Mouse (Mus musculus): ENCODE data around the gene Kbtbd13. TPM values are rescaled to one million over a fixed set of nuclear protein-coding genes. Genes with fewer than 3 reads are reported as not detected.

Kbtbd13 gene
- polyA plus RNA-seq, 1 experiment = not detected

DNA sequence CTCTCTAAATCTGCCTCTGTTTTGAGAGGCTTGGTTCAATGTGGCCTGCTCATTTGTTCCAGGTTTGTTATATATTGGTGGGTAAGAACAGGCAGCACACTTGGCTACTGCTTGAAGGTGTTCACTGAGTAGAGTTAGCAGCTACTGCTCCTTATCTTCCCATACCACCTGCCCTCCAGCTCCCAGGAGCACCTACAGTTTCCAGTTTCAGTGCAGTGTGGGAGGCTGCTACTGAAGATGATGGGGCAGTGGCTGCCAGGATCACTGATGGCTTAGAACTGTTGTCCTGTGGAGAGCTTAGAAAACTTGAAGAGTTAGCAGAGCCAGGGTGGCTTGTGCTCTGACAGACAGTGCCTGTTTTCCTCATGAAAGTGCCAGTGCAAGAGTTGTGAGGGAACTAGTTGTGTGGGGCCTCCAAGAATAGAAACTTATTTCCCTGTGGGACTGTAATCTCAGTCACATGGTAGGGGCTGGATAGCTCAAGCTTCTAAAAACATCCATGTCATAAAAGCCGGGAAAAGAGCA, 32.4 kb downstream of the Kbtbd13 start:
- H3K27ac ChIP-seq (ENCODE audit: insufficient read depth, low read depth, low read length) = peak overlapping the region; percentile 56
- no peak overlapping the region for H3K4me3 ChIP-seq (ENCODE audit: insufficient read depth, low read length)
- TF ChIP-seq POLR2A (IDR thresholded peaks at IDR 0.05; ENCODE audit: borderline replicate concordance, low read depth, low read length) = no peak
- no peak for TF ChIP-seq CTCF (IDR thresholded peaks at IDR 0.05; ENCODE audit: low read depth, low read length)
- peaks cover 27% of the 10 kb centered on the region for H3K4me1 ChIP-seq (ENCODE audit: control insufficient read depth, insufficient read depth, low read length)

GRCm38 (mm10) chr9:65356971-65357370, 34.5 kb downstream of the Kbtbd13 start:
- Histone ChIP-seq H3K4me3 (ENCODE audit: insufficient read depth, low read length) (no peak overlapping the region), H3K27ac (ENCODE audit: insufficient read depth, low read depth, low read length) (no peak overlapping the region), H3K4me1 (ENCODE audit: control insufficient read depth, insufficient read depth, low read length) (peaks cover 29% of the 10 kb centered on the region)
- no peak for TF ChIP-seq CTCF (IDR thresholded peaks at IDR 0.05; ENCODE audit: low read depth, low read length)
- TF ChIP-seq POLR2A (IDR thresholded peaks at IDR 0.05; ENCODE audit: borderline replicate concordance, low read depth, low read length) = no peak

DNA sequence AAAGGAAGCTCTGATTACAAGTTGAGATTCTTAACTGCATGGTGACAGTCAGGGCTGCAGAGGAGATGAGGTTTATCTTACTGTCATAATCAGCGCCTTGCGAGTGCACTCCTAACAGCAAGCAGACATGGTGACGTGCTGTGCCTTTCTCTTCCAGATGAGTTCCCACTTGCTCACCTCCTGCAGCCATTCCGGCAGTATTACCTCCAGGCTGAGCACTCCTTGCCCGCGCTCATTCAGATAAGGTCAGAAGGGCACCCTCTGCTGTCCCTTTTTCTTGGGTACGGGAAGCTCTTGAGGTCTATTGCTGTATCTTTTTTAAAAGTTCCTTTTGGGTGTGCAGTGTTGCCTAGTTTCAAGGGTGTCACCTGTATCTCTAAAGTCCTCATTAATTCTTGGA, 34.9 kb downstream of the Kbtbd13 start:
- TF ChIP-seq CTCF (IDR thresholded peaks at IDR 0.05; ENCODE audit: low read depth, low read length) (no peak), POLR2A (IDR thresholded peaks at IDR 0.05; ENCODE audit: borderline replicate concordance, low read depth, low read length) (no peak)
- Histone ChIP-seq H3K4me3 (ENCODE audit: insufficient read depth, low read length) (no peak overlapping the region), H3K4me1 (ENCODE audit: control insufficient read depth, insufficient read depth, low read length) (peaks cover 29% of the 10 kb centered on the region), H3K27ac (ENCODE audit: insufficient read depth, low read depth, low read length) (no peak overlapping the region)

DNA sequence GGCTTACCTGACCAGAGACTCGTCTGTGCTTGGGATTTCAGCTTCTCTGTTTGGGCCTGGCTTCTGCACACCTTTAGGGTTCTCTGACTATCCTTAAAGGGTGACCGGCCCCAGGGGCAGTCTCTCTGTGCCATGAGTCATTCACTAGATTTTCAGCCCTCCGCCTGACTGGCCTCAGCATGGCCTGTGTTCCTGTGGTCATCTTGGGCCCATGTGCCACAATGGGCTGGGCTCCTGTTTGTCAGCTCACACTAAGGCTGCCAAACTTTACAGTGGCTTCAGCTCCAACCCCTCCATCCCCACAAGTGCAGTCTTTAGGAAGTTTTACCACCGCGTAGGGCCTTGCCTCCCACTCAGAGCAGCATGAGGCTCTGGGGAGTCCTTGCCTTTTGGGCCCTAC, 38.2 kb downstream of the Kbtbd13 start:
- peaks cover 28% of the 10 kb centered on the region for H3K4me1 ChIP-seq (ENCODE audit: control insufficient read depth, insufficient read depth, low read length)
- no peak overlapping the region for H3K4me3 ChIP-seq (ENCODE audit: insufficient read depth, low read length)
- TF ChIP-seq POLR2A (IDR thresholded peaks at IDR 0.05; ENCODE audit: borderline replicate concordance, low read depth, low read length) = no peak
- TF ChIP-seq CTCF (IDR thresholded peaks at IDR 0.05; ENCODE audit: low read depth, low read length) = no peak
- H3K27ac ChIP-seq (ENCODE audit: insufficient read depth, low read depth, low read length) = no peak overlapping the region

DNA sequence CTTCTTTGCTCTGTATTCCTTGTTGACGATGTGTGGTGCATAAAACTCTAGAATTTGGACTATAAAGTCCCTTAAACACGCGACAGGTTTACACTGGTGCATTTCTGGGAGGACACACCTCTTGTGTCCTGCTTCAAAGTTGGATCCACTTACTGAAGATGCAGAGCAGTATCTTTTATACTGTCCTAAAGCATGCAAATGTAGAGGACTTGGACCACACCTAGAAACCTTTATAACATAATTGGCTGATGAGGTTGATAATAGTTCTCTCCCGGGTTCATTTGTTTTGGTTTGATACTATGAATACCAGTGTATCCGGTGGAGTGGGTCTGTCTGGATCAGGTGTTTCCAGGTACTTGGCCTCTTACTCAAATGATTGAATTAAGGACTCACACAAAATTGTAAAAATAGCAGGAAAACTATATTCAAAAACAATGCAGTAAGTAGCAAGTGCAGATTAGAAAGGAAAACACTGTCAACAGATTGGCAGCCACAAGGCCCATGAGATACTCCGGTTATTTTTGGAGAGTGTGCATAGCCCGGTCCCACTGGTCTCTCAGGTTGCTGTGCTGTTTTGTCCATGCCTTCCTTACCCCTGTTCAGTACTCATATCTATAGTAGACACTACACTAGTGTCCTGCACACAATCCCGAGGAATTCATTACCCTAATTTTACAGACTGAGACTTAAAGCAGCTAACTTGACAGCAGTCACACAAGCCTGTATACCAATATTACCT, 44.2 kb downstream of the Kbtbd13 start:
- Histone ChIP-seq H3K4me3 (ENCODE audit: insufficient read depth, low read length) (peak overlapping the region; percentile 78), H3K27ac (ENCODE audit: insufficient read depth, low read depth, low read length) (peak overlapping the region; percentile 82), H3K4me1 (ENCODE audit: control insufficient read depth, insufficient read depth, low read length) (peaks cover 16% of the 10 kb centered on the region)
- no peak for TF ChIP-seq POLR2A (IDR thresholded peaks at IDR 0.05; ENCODE audit: borderline replicate concordance, low read depth, low read length)

- peak overlapping the region; percentile 78 for H3K4me3 ChIP-seq (ENCODE audit: insufficient read depth, low read length)
- TF ChIP-seq POLR2A (IDR thresholded peaks at IDR 0.05; ENCODE audit: borderline replicate concordance, low read depth, low read length) (no peak), CTCF (IDR thresholded peaks at IDR 0.05; ENCODE audit: low read depth, low read length) (no peak)
- peak overlapping the region; percentile 82 for H3K27ac ChIP-seq (ENCODE audit: insufficient read depth, low read depth, low read length)
- H3K4me1 ChIP-seq (ENCODE audit: control insufficient read depth, insufficient read depth, low read length) = peaks cover 16% of the 10 kb centered on the region
Observed at GRCm38 (mm10) chr9:65346476-65347111, 44.9 kb downstream of the Kbtbd13 start.

DNA sequence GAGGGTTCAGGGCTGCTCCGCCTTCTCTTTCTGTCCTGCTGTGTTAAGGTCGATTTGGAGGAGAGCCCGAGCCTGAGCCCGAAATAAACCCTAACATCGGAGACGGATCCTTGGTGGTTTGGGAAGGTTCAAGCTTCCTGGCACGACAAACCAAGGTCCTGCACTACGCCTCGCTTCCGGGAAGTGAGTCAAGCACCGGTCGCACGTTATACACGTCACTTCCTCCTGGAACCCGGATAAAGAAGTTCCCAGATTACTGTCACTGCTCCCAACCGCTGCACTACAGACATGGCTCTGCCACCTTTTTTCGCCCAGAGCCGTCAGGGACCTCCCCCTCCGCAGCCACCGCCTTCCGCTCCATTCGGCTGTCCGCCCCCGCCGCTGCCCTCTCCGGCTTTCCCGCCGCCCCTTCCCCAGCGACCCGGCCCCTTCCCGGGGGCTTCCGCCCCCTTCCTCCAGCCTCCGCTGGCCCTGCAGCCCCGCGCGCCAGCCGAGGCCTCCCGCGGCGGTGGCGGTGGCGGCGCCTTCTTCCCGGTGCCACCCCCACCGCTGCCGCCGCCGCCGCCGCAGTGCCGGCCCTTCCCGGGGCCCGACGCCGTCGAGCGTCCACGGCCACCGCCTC, 45.5 kb downstream of the Kbtbd13 start, which contains the start of gene Pdcd7:
Gene Pdcd7 (plus strand): TSS at position 251 of the 622 bp plus-strand sequence.
- no peak for TF ChIP-seq POLR2A (IDR thresholded peaks at IDR 0.05; ENCODE audit: borderline replicate concordance, low read depth, low read length)
- no peak for TF ChIP-seq CTCF (IDR thresholded peaks at IDR 0.05; ENCODE audit: low read depth, low read length)
- Histone ChIP-seq H3K27ac (ENCODE audit: insufficient read depth, low read depth, low read length) (peak within 1 kb of the TSS; percentile 82), H3K4me1 (ENCODE audit: control insufficient read depth, insufficient read depth, low read length) (peaks cover 13% of the 10 kb centered on the region), H3K4me3 (ENCODE audit: insufficient read depth, low read length) (peak within 1 kb of the TSS; percentile 78)

- peak overlapping the region; percentile 77 for H3K27ac ChIP-seq (ENCODE audit: insufficient read depth, low read depth, low read length)
- peak overlapping the region; percentile 78 for H3K4me3 ChIP-seq (ENCODE audit: insufficient read depth, low read length)
- peaks cover 11% of the 10 kb centered on the region for H3K4me1 ChIP-seq (ENCODE audit: control insufficient read depth, insufficient read depth, low read length)
Observed at GRCm38 (mm10) chr9:65345439-65345838, 46.0 kb downstream of the Kbtbd13 start.

DNA sequence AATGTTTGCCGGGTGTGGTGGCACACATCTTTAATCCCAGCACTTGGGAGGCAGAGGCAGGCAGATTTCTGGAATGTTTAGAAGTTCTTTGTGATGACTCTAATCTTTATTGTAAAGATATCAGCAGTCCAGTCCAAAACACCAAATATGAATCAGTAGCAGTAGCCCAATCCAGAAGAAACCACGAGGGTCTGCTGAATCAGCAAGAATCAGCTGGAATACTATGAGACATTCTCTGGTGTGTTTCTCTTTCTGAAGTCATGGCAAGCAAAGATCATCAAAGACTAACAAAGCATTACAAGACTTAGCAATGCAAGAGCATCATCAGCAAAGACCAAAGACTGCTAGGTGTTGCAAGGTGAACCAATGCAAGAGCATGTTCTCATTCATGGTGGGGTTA, 51.0 kb downstream of the Kbtbd13 start:
- no peaks in the 10 kb centered on the region for H3K4me1 ChIP-seq (ENCODE audit: control insufficient read depth, insufficient read depth, low read length)
- TF ChIP-seq CTCF (IDR thresholded peaks at IDR 0.05; ENCODE audit: low read depth, low read length) (no peak), POLR2A (IDR thresholded peaks at IDR 0.05; ENCODE audit: borderline replicate concordance, low read depth, low read length) (no peak)
- no peak overlapping the region for H3K27ac ChIP-seq (ENCODE audit: insufficient read depth, low read depth, low read length)
- H3K4me3 ChIP-seq (ENCODE audit: insufficient read depth, low read length) = no peak overlapping the region

- H3K4me1 ChIP-seq (ENCODE audit: control insufficient read depth, insufficient read depth, low read length) = no peaks in the 10 kb centered on the region
- no peak for TF ChIP-seq CTCF (IDR thresholded peaks at IDR 0.05; ENCODE audit: low read depth, low read length)
- TF ChIP-seq POLR2A (IDR thresholded peaks at IDR 0.05; ENCODE audit: borderline replicate concordance, low read depth, low read length) = no peak
- no peak overlapping the region for H3K4me3 ChIP-seq (ENCODE audit: insufficient read depth, low read length)
Observed at GRCm38 (mm10) chr9:65339146-65339545, 52.3 kb downstream of the Kbtbd13 start.

More at GRCm38 (mm10) chr9:65339146-65339545, 52.3 kb downstream of the Kbtbd13 start:
- H3K27ac ChIP-seq (ENCODE audit: insufficient read depth, low read depth, low read length) = no peak overlapping the region

Other genes starting within 250 kb of the Kbtbd13 start
- 2.9 TPM in 2 replicates for gene Parp16, start 196.3 kb downstream of the Kbtbd13 start, polyA plus RNA-seq (2012; ENCODE audit: insufficient read depth, insufficient read length, missing spikeins)
- not detected in 2 replicates for gene Cilp, start 126.5 kb downstream of the Kbtbd13 start, polyA plus RNA-seq (2012; ENCODE audit: insufficient read depth, insufficient read length, missing spikeins)
- 19.2 and 20.8 TPM in 2 replicates for gene Clpx, start 97.4 kb downstream of the Kbtbd13 start, polyA plus RNA-seq (2012; ENCODE audit: insufficient read depth, insufficient read length, missing spikeins)
- 11.1 and 15.9 TPM in 2 replicates for gene Pdcd7, start 45.5 kb downstream of the Kbtbd13 start, polyA plus RNA-seq (2012; ENCODE audit: insufficient read depth, insufficient read length, missing spikeins)
- not detected in 2 replicates for gene Ubap1l, start 30.6 kb downstream of the Kbtbd13 start, polyA plus RNA-seq (2012; ENCODE audit: insufficient read depth, insufficient read length, missing spikeins)
- not detected in 2 replicates for gene Rasl12, start 6.9 kb upstream of the Kbtbd13 start, polyA plus RNA-seq (2012; ENCODE audit: insufficient read depth, insufficient read length, missing spikeins)
- not detected in 2 replicates for gene Slc51b, start 31.3 kb upstream of the Kbtbd13 start, polyA plus RNA-seq (2012; ENCODE audit: insufficient read depth, insufficient read length, missing spikeins)
- 11.6 and 19.1 TPM in 2 replicates for gene Mtfmt, start 44.1 kb upstream of the Kbtbd13 start, polyA plus RNA-seq (2012; ENCODE audit: insufficient read depth, insufficient read length, missing spikeins)
- gene Spg21, start 69.3 kb upstream of the Kbtbd13 start, polyA plus RNA-seq (2012; ENCODE audit: insufficient read depth, insufficient read length, missing spikeins) = 95.1 and 104 TPM in 2 replicates
- gene Ankdd1a, start 128.5 kb upstream of the Kbtbd13 start, polyA plus RNA-seq (2012; ENCODE audit: insufficient read depth, insufficient read length, missing spikeins) = 4.1 and 6.4 TPM in 2 replicates
- 193 and 213 TPM in 2 replicates for gene Plekho2, start 188.4 kb upstream of the Kbtbd13 start, polyA plus RNA-seq (2012; ENCODE audit: insufficient read depth, insufficient read length, missing spikeins)
- gene Pif1, start 195.5 kb upstream of the Kbtbd13 start, polyA plus RNA-seq (2012; ENCODE audit: insufficient read depth, insufficient read length, missing spikeins) = 3.8 and 4.4 TPM in 2 replicates
- gene Rbpms2, start 238.0 kb upstream of the Kbtbd13 start, polyA plus RNA-seq (2012; ENCODE audit: insufficient read depth, insufficient read length, missing spikeins) = not detected in 2 replicates

All from bone marrow macrophage, adult 2 months (primary cell).